Mouse (Mus musculus): ENCODE measurements at regions not wholly inside any gene's neighbourhood (a gene's known extent, or its start where the extent isn't known, plus 50 kb on each side); places are given as distances from the start of the nearest gene placed in this dataset.

- ATAC-seq (ENCODE audit: insufficient number of reproducible peaks, low FRiP score, low TSS enrichment): no peak
Measured at GRCm38 (mm10) chr6:127251671-127251985, 99.6 kb upstream of the Ccnd2 start.

- no peak for ATAC-seq (ENCODE audit: insufficient number of reproducible peaks, low FRiP score, low TSS enrichment)
Measured at GRCm38 (mm10) chr6:127252000-127252721, 100.2 kb upstream of the Ccnd2 start.

- ATAC-seq (ENCODE audit: insufficient number of reproducible peaks, low FRiP score, low TSS enrichment): no peak
Measured at GRCm38 (mm10) chr6:127253935-127254334, 101.9 kb upstream of the Ccnd2 start.

- no peak for ATAC-seq (ENCODE audit: insufficient number of reproducible peaks, low FRiP score, low TSS enrichment)
Measured at GRCm38 (mm10) chr6:127263903-127264680, 112.1 kb upstream of the Ccnd2 start.

GRCm38 (mm10) chr6:127265063-127265775 is 113.2 kb upstream of the Ccnd2 start:
- no peak for ATAC-seq (ENCODE audit: insufficient number of reproducible peaks, low FRiP score, low TSS enrichment)

- ATAC-seq (ENCODE audit: insufficient number of reproducible peaks, low FRiP score, low TSS enrichment): 0 out of 2 replicates have a peak, but pooled peaks have one; percentile 11
Measured at GRCm38 (mm10) chr6:127265901-127266812, 114.2 kb upstream of the Ccnd2 start.

- no peak for ATAC-seq (ENCODE audit: insufficient number of reproducible peaks, low FRiP score, low TSS enrichment)
Measured at GRCm38 (mm10) chr6:127266813-127267165, 114.8 kb upstream of the Ccnd2 start.

GRCm38 (mm10) chr6:127269021-127269420 is 117.0 kb upstream of the Ccnd2 start:
- ATAC-seq (ENCODE audit: insufficient number of reproducible peaks, low FRiP score, low TSS enrichment): no peak

- ATAC-seq (ENCODE audit: insufficient number of reproducible peaks, low FRiP score, low TSS enrichment): no peak
Measured at GRCm38 (mm10) chr6:127269525-127270044, 117.6 kb upstream of the Ccnd2 start.

- ATAC-seq (ENCODE audit: insufficient number of reproducible peaks, low FRiP score, low TSS enrichment): no peak
Measured at GRCm38 (mm10) chr6:127270774-127271173, 118.8 kb upstream of the Ccnd2 start.

- ATAC-seq (ENCODE audit: insufficient number of reproducible peaks, low FRiP score, low TSS enrichment): no peak
Measured at GRCm38 (mm10) chr6:127271418-127271817, 119.4 kb upstream of the Ccnd2 start.

- ATAC-seq (ENCODE audit: insufficient number of reproducible peaks, low FRiP score, low TSS enrichment): no peak
Measured at GRCm38 (mm10) chr6:127272630-127273029, 120.6 kb upstream of the Ccnd2 start.

GRCm38 (mm10) chr6:127274732-127275429 is 122.9 kb upstream of the Ccnd2 start:
- no peak for ATAC-seq (ENCODE audit: insufficient number of reproducible peaks, low FRiP score, low TSS enrichment)

- ATAC-seq (ENCODE audit: insufficient number of reproducible peaks, low FRiP score, low TSS enrichment): no peak
Measured at GRCm38 (mm10) chr6:127275430-127275784, 123.4 kb upstream of the Ccnd2 start.

- no peak for ATAC-seq (ENCODE audit: insufficient number of reproducible peaks, low FRiP score, low TSS enrichment)
Measured at GRCm38 (mm10) chr6:127276362-127276761, 124.4 kb upstream of the Ccnd2 start.

- ATAC-seq (ENCODE audit: insufficient number of reproducible peaks, low FRiP score, low TSS enrichment): no peak
Measured at GRCm38 (mm10) chr6:127278402-127278801, 126.4 kb upstream of the Ccnd2 start.

GRCm38 (mm10) chr6:127284226-127284625 is 132.2 kb upstream of the Ccnd2 start:
- ATAC-seq (ENCODE audit: insufficient number of reproducible peaks, low FRiP score, low TSS enrichment): no peak

- ATAC-seq (ENCODE audit: insufficient number of reproducible peaks, low FRiP score, low TSS enrichment): no peak
Measured at GRCm38 (mm10) chr6:127286681-127287476, 134.9 kb upstream of the Ccnd2 start.

GRCm38 (mm10) chr6:127288946-127289345 is 137.0 kb upstream of the Ccnd2 start:
- ATAC-seq (ENCODE audit: insufficient number of reproducible peaks, low FRiP score, low TSS enrichment): no peak

Measured in cerebellum, adult (tissue).